ENCODE assay signal across 9 mouse cellular contexts in the genomic region with DNA sequence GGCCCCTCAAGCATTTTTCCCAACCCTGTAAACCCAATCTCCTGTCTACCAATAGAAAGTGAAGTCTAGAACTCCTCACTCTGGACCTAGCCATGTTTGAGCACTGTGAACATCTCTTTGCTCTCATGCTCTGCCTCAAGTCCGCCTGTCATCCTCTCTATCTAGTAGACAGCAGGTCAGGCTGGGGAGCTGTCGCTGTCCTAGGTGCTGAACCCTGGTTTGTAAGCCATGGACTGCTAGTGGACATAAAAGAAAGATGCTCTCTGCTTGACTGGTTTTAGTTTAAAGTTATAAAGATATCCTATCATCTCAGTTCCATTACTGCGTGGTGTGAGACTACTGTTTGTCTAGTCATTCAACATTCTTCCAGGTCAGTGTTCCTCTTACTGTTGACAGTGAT.
DNase-seq lines count a peak whose midpoint lies in the region; ATAC-seq and TF ChIP-seq lines count a peak whose summit lies in the region.
"Had no signal": no experiment of that assay in that cellular context is flagged by ENCODE, and none has a peak within 500 bp of the region (broad histone marks: within the 10 kb centered on the region; RNA-seq: fewer than 3 reads in every experiment).

No protein-coding gene starts in this region.

- DNase-seq in hindbrain, embryonic 11.5 days (ENCODE audit: low spot score) = peak; percentile 66
- DNase-seq in Muller cell, postnatal 12 days (ENCODE audit: inconsistent ontology term) = peak; percentile 46
- DNase-seq in embryo, embryonic 9.5 days (ENCODE audit: extremely low spot score) = peak; percentile 57
- peak; percentile 42 for DNase-seq in lung, postnatal 0 days (ENCODE audit: low spot score)
- no peak for DNase-seq in left cerebral cortex, postnatal 14 days (ENCODE audit: low spot score in 2 of 2)
- no peak for DNase-seq in T-cell, adult 2 months (ENCODE audit: low spot score)

- intact Hi-C loops in left cerebral cortex, postnatal 14 days (cut with DNase I) = no loop called here

- no peak for TF ChIP-seq EP300 in lung, postnatal 0 days (IDR thresholded peaks at IDR 0.05)

- H3K4me2 ChIP-seq in hindbrain, embryonic 11.5 days (replicated peaks; ENCODE audit: low read depth, low read length) = no peak overlapping the region
- no peak overlapping the region for H3K4me2 ChIP-seq in hindbrain, embryonic 16.5 days (ENCODE audit: low read length)
- H3K4me2 ChIP-seq in lung, postnatal 0 days (replicated peaks; ENCODE audit: low read depth, low read length) = no peak overlapping the region
- H3K4me2 ChIP-seq in intestine, embryonic 16.5 days (ENCODE audit: low read depth, low read length) = no peak overlapping the region
- H3K4me2 ChIP-seq: heart, embryonic 15.5 days had no signal

- H3K9me3 ChIP-seq in hindbrain, embryonic 11.5 days (ENCODE audit: control insufficient read depth, low read length) = no peaks in the 10 kb centered on the region
- H3K9me3 ChIP-seq in hindbrain, embryonic 16.5 days (ENCODE audit: control insufficient read depth, low read length) = no peaks in the 10 kb centered on the region
- no peaks in the 10 kb centered on the region for H3K9me3 ChIP-seq in lung, postnatal 0 days (ENCODE audit: low read length)
- H3K9me3 ChIP-seq in intestine, embryonic 16.5 days (ENCODE audit: control insufficient read depth, low read length) = no peaks in the 10 kb centered on the region
- H3K9me3 ChIP-seq: heart, embryonic 15.5 days had no signal

- H3K27ac ChIP-seq in hindbrain, embryonic 11.5 days (ENCODE audit: low read depth, low read length) = no peak overlapping the region
- H3K27ac ChIP-seq in hindbrain, embryonic 16.5 days (ENCODE audit: low read depth, low read length) = no peak overlapping the region
- no peak overlapping the region for H3K27ac ChIP-seq in lung, postnatal 0 days (ENCODE audit: low read length)
- H3K27ac ChIP-seq in intestine, embryonic 16.5 days (ENCODE audit: low read length) = no peak overlapping the region
- H3K27ac ChIP-seq: heart, embryonic 15.5 days had no signal

- H3K9ac ChIP-seq in hindbrain, embryonic 11.5 days (ENCODE audit: low read depth, low read length) = no peak overlapping the region
- H3K9ac ChIP-seq in hindbrain, embryonic 16.5 days (ENCODE audit: low read depth, low read length) = no peak overlapping the region
- H3K9ac ChIP-seq in lung, postnatal 0 days (replicated peaks; ENCODE audit: low read depth) = no peak overlapping the region
- H3K9ac ChIP-seq in intestine, embryonic 16.5 days (ENCODE audit: low read depth, low read length) = no peak overlapping the region
- H3K9ac ChIP-seq: heart, embryonic 15.5 days had no signal

- TF ChIP-seq CTCF in lung, postnatal 0 days (IDR thresholded peaks at IDR 0.05) = no peak

- H3K4me1 ChIP-seq in hindbrain, embryonic 11.5 days (replicated peaks; ENCODE audit: control insufficient read depth, insufficient read depth, low read length) = no peaks in the 10 kb centered on the region
- H3K4me1 ChIP-seq in hindbrain, embryonic 16.5 days (ENCODE audit: control insufficient read depth, insufficient read depth, low read depth, low read length) = no peaks in the 10 kb centered on the region
- no peaks in the 10 kb centered on the region for H3K4me1 ChIP-seq in lung, postnatal 0 days (ENCODE audit: insufficient read depth, low read depth, low read length)
- H3K4me1 ChIP-seq in intestine, embryonic 16.5 days (ENCODE audit: control insufficient read depth, insufficient read depth, low read length) = no peaks in the 10 kb centered on the region
- H3K4me1 ChIP-seq: heart, embryonic 15.5 days had no signal

- H3K27me3 ChIP-seq in hindbrain, embryonic 11.5 days (ENCODE audit: control insufficient read depth, insufficient read depth, low read length) = no peaks in the 10 kb centered on the region
- H3K27me3 ChIP-seq in hindbrain, embryonic 16.5 days (replicated peaks; ENCODE audit: control insufficient read depth, insufficient read depth, low read length) = no peaks in the 10 kb centered on the region
- no peaks in the 10 kb centered on the region for H3K27me3 ChIP-seq in lung, postnatal 0 days (replicated peaks; ENCODE audit: insufficient read depth, low read length)
- no peaks in the 10 kb centered on the region for H3K27me3 ChIP-seq in intestine, embryonic 16.5 days (replicated peaks; ENCODE audit: control insufficient read depth, insufficient read depth, low read length)
- H3K27me3 ChIP-seq: heart, embryonic 15.5 days had no signal

- no peak for ATAC-seq in hindbrain, embryonic 11.5 days (ENCODE audit: low FRiP score)
- ATAC-seq in hindbrain, embryonic 16.5 days = no peak
- no peak for ATAC-seq in lung, postnatal 0 days
- ATAC-seq in intestine, embryonic 16.5 days = no peak

- no peaks in the 10 kb centered on the region for H3K36me3 ChIP-seq in hindbrain, embryonic 11.5 days (ENCODE audit: control insufficient read depth, insufficient read depth, low read length)
- H3K36me3 ChIP-seq in hindbrain, embryonic 16.5 days (ENCODE audit: control insufficient read depth, insufficient read depth, low read length) = no peaks in the 10 kb centered on the region
- H3K36me3 ChIP-seq in lung, postnatal 0 days (ENCODE audit: insufficient read depth, low read length) = no peaks in the 10 kb centered on the region
- H3K36me3 ChIP-seq in intestine, embryonic 16.5 days (ENCODE audit: control insufficient read depth, insufficient read depth, low read length) = no peaks in the 10 kb centered on the region
- H3K36me3 ChIP-seq: heart, embryonic 15.5 days had no signal

- no peak overlapping the region for H3K4me3 ChIP-seq in hindbrain, embryonic 11.5 days (ENCODE audit: low read depth, low read length)
- no peak overlapping the region for H3K4me3 ChIP-seq in hindbrain, embryonic 16.5 days (ENCODE audit: low read length)
- H3K4me3 ChIP-seq in lung, postnatal 0 days (ENCODE audit: low read depth, low read length) = no peak overlapping the region
- H3K4me3 ChIP-seq in intestine, embryonic 16.5 days (ENCODE audit: low read length) = no peak overlapping the region
- H3K4me3 ChIP-seq: heart, embryonic 15.5 days had no signal

- WGBS in hindbrain, embryonic 11.5 days = 25% methylated on average over 3 of the region's 3 CpGs
- WGBS in hindbrain, embryonic 16.5 days = 18% methylated on average over 3 of the region's 3 CpGs
- 8% methylated on average over 3 of the region's 3 CpGs for WGBS in lung, postnatal 0 days
- 10% methylated on average over 3 of the region's 3 CpGs for WGBS in intestine, embryonic 16.5 days

Comparison
In these comparisons a context has a peak if more than half of its experiments do, and no peak if none do; other contexts are left out.
1. DNase-seq: peak in hindbrain, embryonic 11.5 days (single experiment), Muller cell, postnatal 12 days (single experiment), embryo, embryonic 9.5 days (single experiment) and lung, postnatal 0 days (single experiment); none in left cerebral cortex, postnatal 14 days (0 of 2) and T-cell, adult 2 months (single experiment).